Mouse (Mus musculus) hindbrain, embryonic 14.5 days (tissue): ENCODE data around the gene Gm37240. TPM values are rescaled to one million over a fixed set of nuclear protein-coding genes. Genes with fewer than 3 reads are reported as not detected.

Experiments
- ATAC-seq: fragments of 200-750 bp; cut with Nextera tagmentation; 2 replicates; pipeline ENCODE4 v1.8.0; 2017; ENCODE audit warnings: moderate number of reproducible peaks, mild to moderate bottlenecking, moderate TSS enrichment, moderate library complexity; ENCODE audit not compliant: low FRiP score
- DNase-seq: peaks from one replicate; pipeline ENCODE4 v3.0.0-alpha.2; 2015; ENCODE audit warnings: low spot score
- H3K27ac ChIP-seq: fragments of 300-500 bp; sonication (generic); 2 replicates; pipeline ENCODE4 v1.5.1; 2014; ENCODE audit warnings: mild to moderate bottlenecking, moderate library complexity
- H3K27me3 ChIP-seq: fragments of 300-500 bp; sonication (generic); 2 replicates; pipeline ENCODE4 v1.6.1; 2014; ENCODE audit warnings: mild to moderate bottlenecking, low read length, mixed read lengths; ENCODE audit not compliant: control insufficient read depth, insufficient read depth
- H3K36me3 ChIP-seq: fragments of 300-500 bp; sonication (generic); replicated peaks from 2 replicates; pipeline ENCODE4 v1.6.1; 2014; ENCODE audit not compliant: control insufficient read depth, insufficient read depth
- H3K4me1 ChIP-seq: fragments of 300-500 bp; sonication (generic); replicated peaks from 2 replicates; pipeline ENCODE4 v1.6.1; 2014; ENCODE audit warnings: antibody characterized with exemption, low read length, mixed read lengths; ENCODE audit not compliant: control insufficient read depth, insufficient read depth
- H3K4me2 ChIP-seq: fragments of 300-500 bp; sonication (generic); replicated peaks from 2 replicates; pipeline ENCODE4 v1.6.1; 2014; ENCODE audit warnings: mild to moderate bottlenecking, moderate library complexity
- H3K4me3 ChIP-seq: fragments of 300-500 bp; sonication (generic); replicated peaks from 2 replicates; pipeline ENCODE4 v1.5.1; 2014; ENCODE audit warnings: mild to moderate bottlenecking, low read length
- H3K9ac ChIP-seq: fragments of 300-500 bp; sonication (generic); 2 replicates; pipeline ENCODE4 v1.6.1; 2014
- H3K9me3 ChIP-seq: fragments of 300-500 bp; sonication (generic); 2 replicates; pipeline ENCODE4 v1.6.1; 2016; ENCODE audit warnings: low read length; ENCODE audit not compliant: control insufficient read depth
- WGBS: fragments of 180-500 bp; shearing (Covaris S2); extraction: QIAGEN DNeasy Blood & Tissue Kit; methylation state at CpG from one replicate; pipeline ENCODE4 v1.1.7; 2014; 5-methylcytosine and 5-hydroxymethylcytosine counted together
- polyA plus RNA-seq: library from polyadenylated mRNA; unstranded; fragments of >200 nt; fragmentation: Nextera tagmentation; extraction: Ambion mirVana; gene quantifications from 2 replicates; pipeline ENCODE4 v1.2.1, GENCODE M21; 2014

Gm37240 gene
- polyA plus RNA-seq, 1 experiment from 2014 or later: 0.94 TPM

- Histone ChIP-seq H3K36me3 (no peaks in the 10 kb centered on the region), H3K9ac (no peak overlapping the region), H3K9me3 (no peaks in the 10 kb centered on the region), H3K4me3 (no peak overlapping the region), H3K27ac (no peak overlapping the region), H3K4me1 (no peaks in the 10 kb centered on the region; the same call in 1 of the 2 replicates), H3K27me3 (no peaks in the 10 kb centered on the region), H3K4me2 (no peak overlapping the region)
- no peak for DNase-seq
- WGBS: 73% methylated on average over 11 of the region's 11 CpGs
- ATAC-seq: no peak
These were observed 372.6 kb downstream of the Gm37240 start for GRCm38 (mm10) chr3:85514700-85515099.

- H3K4me1 ChIP-seq: no peaks in the 10 kb centered on the region
- H3K27me3 ChIP-seq: no peaks in the 10 kb centered on the region
- no peak overlapping the region for H3K4me2 ChIP-seq
- no peak overlapping the region for H3K27ac ChIP-seq
- H3K9ac ChIP-seq: no peak overlapping the region
- H3K4me3 ChIP-seq: no peak overlapping the region
- WGBS: 87% methylated on average over 5 of the region's 5 CpGs
- ATAC-seq (no peak), DNase-seq (no peak)
- H3K36me3 ChIP-seq: no peaks in the 10 kb centered on the region
- no peaks in the 10 kb centered on the region for H3K9me3 ChIP-seq
These were observed 378.5 kb downstream of the Gm37240 start for GRCm38 (mm10) chr3:85508717-85509279.

- Histone ChIP-seq H3K27me3 (no peaks in the 10 kb centered on the region), H3K9me3 (no peaks in the 10 kb centered on the region), H3K4me1 (no peaks in the 10 kb centered on the region), H3K27ac (no peak overlapping the region), H3K4me3 (no peak overlapping the region), H3K36me3 (no peaks in the 10 kb centered on the region), H3K4me2 (no peak overlapping the region), H3K9ac (no peak overlapping the region)
- no peak for DNase-seq
- ATAC-seq: no peak
- WGBS: 63% methylated on average over 3 of the region's 3 CpGs
These were observed 387.2 kb downstream of the Gm37240 start for GRCm38 (mm10) chr3:85500096-85500495.

GRCm38 (mm10) chr3:85496146-85496545 lies 391.2 kb downstream of the Gm37240 start:
- Histone ChIP-seq H3K4me2 (no peak overlapping the region), H3K36me3 (no peaks in the 10 kb centered on the region), H3K4me3 (no peak overlapping the region), H3K27me3 (no peaks in the 10 kb centered on the region), H3K9me3 (no peaks in the 10 kb centered on the region), H3K4me1 (no peaks in the 10 kb centered on the region), H3K27ac (no peak overlapping the region), H3K9ac (no peak overlapping the region)
- WGBS: 55% methylated on average over 4 of the region's 4 CpGs
- DNase-seq (no peak), ATAC-seq (no peak)

GRCm38 (mm10) chr3:85493796-85494195 lies 393.5 kb downstream of the Gm37240 start:
- H3K9me3 ChIP-seq: no peaks in the 10 kb centered on the region
- H3K27ac ChIP-seq: no peak overlapping the region
- no peak overlapping the region for H3K9ac ChIP-seq
- no peaks in the 10 kb centered on the region for H3K4me1 ChIP-seq
- DNase-seq: no peak
- H3K27me3 ChIP-seq: no peaks in the 10 kb centered on the region
- no peaks in the 10 kb centered on the region for H3K36me3 ChIP-seq
- no peak for ATAC-seq
- no peak overlapping the region for H3K4me2 ChIP-seq
- 83% methylated on average over 8 of the region's 8 CpGs for WGBS
- H3K4me3 ChIP-seq: no peak overlapping the region

GRCm38 (mm10) chr3:85490204-85490603 lies 397.1 kb downstream of the Gm37240 start:
- Histone ChIP-seq H3K9ac (no peak overlapping the region), H3K9me3 (no peaks in the 10 kb centered on the region), H3K4me3 (no peak overlapping the region), H3K4me2 (no peak overlapping the region), H3K27me3 (no peaks in the 10 kb centered on the region), H3K27ac (no peak overlapping the region), H3K4me1 (no peaks in the 10 kb centered on the region), H3K36me3 (no peaks in the 10 kb centered on the region)
- WGBS: 92% methylated on average over 3 of the region's 3 CpGs
- no peak for ATAC-seq
- no peak for DNase-seq

- H3K4me3 ChIP-seq: no peak overlapping the region
- H3K9ac ChIP-seq: no peak overlapping the region
- no peaks in the 10 kb centered on the region for H3K27me3 ChIP-seq
- no peak for ATAC-seq
- no peaks in the 10 kb centered on the region for H3K4me1 ChIP-seq
- DNase-seq: no peak
- 68% methylated on average over 6 of the region's 6 CpGs for WGBS
- no peak overlapping the region for H3K27ac ChIP-seq
- H3K4me2 ChIP-seq: no peak overlapping the region
- no peaks in the 10 kb centered on the region for H3K36me3 ChIP-seq
- no peaks in the 10 kb centered on the region for H3K9me3 ChIP-seq
These were observed 399.9 kb downstream of the Gm37240 start for GRCm38 (mm10) chr3:85487379-85487778.

- Histone ChIP-seq H3K4me3 (no peak overlapping the region), H3K27me3 (no peaks in the 10 kb centered on the region), H3K4me1 (no peaks in the 10 kb centered on the region), H3K4me2 (no peak overlapping the region), H3K9ac (no peak overlapping the region), H3K9me3 (peaks cover 5% of the 10 kb centered on the region; the same call in 1 of the 2 replicates), H3K36me3 (no peaks in the 10 kb centered on the region), H3K27ac (no peak overlapping the region)
- 78% methylated on average over 3 of the region's 3 CpGs for WGBS
- no peak for DNase-seq
- ATAC-seq: no peak
These were observed 401.7 kb downstream of the Gm37240 start for GRCm38 (mm10) chr3:85485536-85486190.

GRCm38 (mm10) chr3:85482636-85483035 lies 404.7 kb downstream of the Gm37240 start:
- no peak overlapping the region for H3K4me2 ChIP-seq
- H3K4me3 ChIP-seq: no peak overlapping the region
- H3K36me3 ChIP-seq: no peaks in the 10 kb centered on the region
- ATAC-seq (no peak), DNase-seq (no peak)
- no peak overlapping the region for H3K27ac ChIP-seq
- no peaks in the 10 kb centered on the region for H3K27me3 ChIP-seq
- peaks cover 6% of the 10 kb centered on the region; the same call in 1 of the 2 replicates for H3K9me3 ChIP-seq
- no peak overlapping the region for H3K9ac ChIP-seq
- 64% methylated on average over 5 of the region's 5 CpGs for WGBS
- H3K4me1 ChIP-seq: no peaks in the 10 kb centered on the region
